Mouse (Mus musculus) cerebellum, adult 2 months (tissue): ENCODE results near the gene Ankrd35.

Experiments
- CTCF ChIP-seq: fragments of 200-500 bp; IDR thresholded peaks from 2 replicates; pipeline ENCODE4 v1.5.1; 2011; ENCODE audit warnings: low read depth, mild to moderate bottlenecking, control low read depth, low read length, moderate library complexity, borderline replicate concordance; ENCODE audit not compliant: insufficient read depth
- POLR2A ChIP-seq: fragments of 200-500 bp; IDR thresholded peaks from 2 replicates; pipeline ENCODE4 v1.6.1; 2011; ENCODE audit warnings: low read length, control low read depth, borderline replicate concordance; ENCODE audit not compliant: insufficient read depth

DNA sequence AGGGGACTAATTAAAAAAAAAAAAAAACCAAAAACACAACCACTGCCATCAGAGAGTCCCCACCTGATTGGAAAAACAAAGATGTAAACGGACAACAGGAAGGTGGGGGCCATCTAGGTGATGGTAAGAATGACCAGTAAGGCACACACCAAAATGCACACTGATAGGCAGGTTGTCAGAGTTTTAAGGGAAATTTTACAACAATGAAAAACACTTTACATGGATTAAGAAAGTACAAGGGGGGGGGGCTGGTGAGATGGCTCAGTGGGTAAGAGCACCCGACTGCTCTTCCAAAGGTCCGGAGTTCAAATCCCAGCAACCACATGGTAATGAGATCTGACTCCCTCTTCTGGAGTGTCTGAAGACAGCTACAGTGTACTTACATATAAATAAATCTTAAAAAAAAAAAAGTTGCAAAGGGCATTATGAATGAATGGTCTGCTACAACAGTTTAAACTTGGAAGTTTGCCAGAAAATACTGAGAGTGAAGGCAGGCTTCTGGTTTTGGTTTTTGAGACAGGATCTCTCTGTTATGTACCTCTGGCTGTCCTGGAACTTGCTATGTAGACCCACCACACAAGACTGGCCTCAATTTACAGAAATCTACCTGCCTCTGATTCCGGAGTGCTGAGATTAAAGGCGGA lies 1.4 kb upstream of the Ankrd35 start:
- TF ChIP-seq POLR2A: no peak
- no peak for TF ChIP-seq CTCF
